Mouse (Mus musculus): ENCODE data around the gene Atf7. TPM values are rescaled to one million over a fixed set of nuclear protein-coding genes. Genes with fewer than 3 reads are reported as not detected.

The Atf7 gene
- total RNA-seq, 1 experiment from 2014 or later, result 74.3 TPM

- ATAC-seq (ENCODE audit: extremely low read depth, insufficient number of reproducible peaks, low FRiP score, poor library complexity, severe bottlenecking), result no peak
Observed at GRCm38 (mm10) chr15:102519211-102520141, 105.8 kb downstream of the Atf7 start.

DNA sequence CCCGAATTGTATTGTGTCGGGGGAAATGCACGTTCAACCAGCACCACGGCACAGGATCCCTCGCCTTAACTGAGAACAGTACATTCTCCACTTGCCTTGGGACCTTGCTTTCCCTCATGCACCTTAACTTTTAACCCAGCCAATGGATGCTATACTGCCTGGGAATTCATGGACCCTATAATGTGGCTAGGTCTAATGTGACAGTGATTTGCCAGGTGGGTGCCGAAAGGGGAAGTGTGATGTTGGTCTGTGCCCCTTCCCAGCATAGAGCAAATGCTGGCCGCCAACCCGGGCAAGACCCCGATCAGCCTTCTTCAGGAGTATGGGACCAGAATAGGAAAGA is 106.4 kb downstream of the Atf7 start:
- ATAC-seq (ENCODE audit: extremely low read depth, insufficient number of reproducible peaks, low FRiP score, poor library complexity, severe bottlenecking), result no peak

GRCm38 (mm10) chr15:102517976-102518858 is 107.0 kb downstream of the Atf7 start, which contains the start of gene Tarbp2:
TSS of gene Tarbp2 (plus strand) at chr15:102518192.
- peak; percentile 85 for ATAC-seq (ENCODE audit: extremely low read depth, insufficient number of reproducible peaks, low FRiP score, poor library complexity, severe bottlenecking)

DNA sequence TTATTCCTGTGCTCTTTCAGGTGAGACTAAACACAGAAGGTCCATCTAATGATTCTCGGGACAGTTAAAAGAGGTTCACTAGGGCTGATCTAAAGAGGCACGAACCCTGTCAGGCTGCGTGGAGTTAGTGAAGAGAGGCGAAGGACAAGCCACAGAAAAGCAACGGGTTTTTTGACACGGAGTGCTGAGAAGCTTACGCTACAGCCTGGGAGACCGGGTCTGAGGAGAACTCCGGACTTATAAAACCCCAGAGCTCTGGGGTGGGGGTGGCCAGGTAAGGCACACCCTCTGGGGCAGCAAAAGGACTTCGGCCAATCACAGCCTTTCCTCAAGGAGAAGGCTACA is 107.7 kb downstream of the Atf7 start:
- no peak for ATAC-seq (ENCODE audit: extremely low read depth, insufficient number of reproducible peaks, low FRiP score, poor library complexity, severe bottlenecking)

- ATAC-seq (ENCODE audit: extremely low read depth, insufficient number of reproducible peaks, low FRiP score, poor library complexity, severe bottlenecking), result no peak
Observed at GRCm38 (mm10) chr15:102516728-102517404, 108.4 kb downstream of the Atf7 start, which contains the start of gene Map3k12. TSS of gene Map3k12 (minus strand) at chr15:102517064.

DNA sequence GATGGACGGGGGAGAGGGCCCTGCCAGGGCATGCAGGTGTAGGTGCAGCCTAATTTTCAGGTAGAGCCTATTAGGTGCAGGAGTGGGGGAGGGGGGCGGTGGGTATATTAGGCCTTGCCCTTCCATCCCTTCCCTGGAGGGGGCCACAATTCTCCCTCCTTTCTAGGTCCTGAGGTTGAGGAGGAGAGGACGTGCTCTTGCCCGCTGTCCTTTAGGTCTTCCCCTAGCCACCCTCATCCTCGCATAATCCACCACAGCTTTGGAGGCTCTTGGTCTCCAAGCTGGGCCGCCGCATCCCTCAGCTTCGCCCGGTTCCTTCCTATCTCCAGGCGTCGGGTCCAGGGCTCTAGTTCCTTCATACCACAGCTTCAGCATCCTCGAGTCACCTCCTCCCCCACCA is 109.0 kb downstream of the Atf7 start:
- no peak for ATAC-seq (ENCODE audit: extremely low read depth, insufficient number of reproducible peaks, low FRiP score, poor library complexity, severe bottlenecking)

- no peak for ATAC-seq (ENCODE audit: extremely low read depth, insufficient number of reproducible peaks, low FRiP score, poor library complexity, severe bottlenecking)
Observed at GRCm38 (mm10) chr15:102515791-102516190, 109.5 kb downstream of the Atf7 start.

DNA sequence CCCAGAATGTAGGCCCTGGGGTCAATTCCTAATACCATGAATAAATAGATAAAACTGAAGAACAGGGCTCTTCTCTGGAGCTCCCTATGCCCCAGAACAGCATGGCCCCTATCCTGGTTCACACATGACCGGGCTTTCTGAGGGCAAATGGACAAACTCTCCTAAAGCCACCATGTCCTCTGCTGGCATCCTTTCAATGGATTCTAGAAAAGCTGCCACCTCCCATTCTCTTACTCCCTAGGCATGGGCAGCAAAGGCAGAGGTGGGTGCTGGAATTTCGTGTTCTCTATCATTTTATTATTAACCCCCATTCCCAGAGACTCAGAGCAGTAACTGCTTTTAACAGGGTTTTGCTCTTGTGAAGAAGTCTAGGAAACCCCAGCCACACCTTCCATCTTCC is 110.0 kb downstream of the Atf7 start:
- no peak for ATAC-seq (ENCODE audit: extremely low read depth, insufficient number of reproducible peaks, low FRiP score, poor library complexity, severe bottlenecking)

- ATAC-seq (ENCODE audit: extremely low read depth, insufficient number of reproducible peaks, low FRiP score, poor library complexity, severe bottlenecking), result no peak
Observed at GRCm38 (mm10) chr15:102513004-102513403, 112.3 kb downstream of the Atf7 start.

DNA sequence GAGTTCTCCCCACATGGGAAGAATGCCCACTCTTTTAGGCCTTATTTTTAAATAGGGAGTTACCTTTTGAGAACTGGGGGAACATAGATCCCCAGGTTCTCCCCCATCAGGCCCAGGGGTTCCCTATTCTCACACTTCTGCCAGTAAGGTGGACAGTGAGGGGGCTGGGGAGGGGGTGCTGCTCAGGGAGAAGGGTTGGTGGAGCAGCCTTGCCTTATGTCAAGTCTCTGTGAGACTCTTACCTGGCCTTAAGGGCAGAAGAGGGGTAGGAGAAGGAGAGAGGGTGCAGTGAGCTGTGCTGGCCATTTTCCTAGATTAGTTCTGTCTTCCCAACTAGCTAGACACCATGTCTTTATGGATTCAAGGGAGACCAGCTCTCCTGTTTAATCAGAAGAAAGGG is 112.8 kb downstream of the Atf7 start:
- ATAC-seq (ENCODE audit: extremely low read depth, insufficient number of reproducible peaks, low FRiP score, poor library complexity, severe bottlenecking), result no peak

GRCm38 (mm10) chr15:102512010-102512409 is 113.3 kb downstream of the Atf7 start:
- ATAC-seq (ENCODE audit: extremely low read depth, insufficient number of reproducible peaks, low FRiP score, poor library complexity, severe bottlenecking), result no peak

DNA sequence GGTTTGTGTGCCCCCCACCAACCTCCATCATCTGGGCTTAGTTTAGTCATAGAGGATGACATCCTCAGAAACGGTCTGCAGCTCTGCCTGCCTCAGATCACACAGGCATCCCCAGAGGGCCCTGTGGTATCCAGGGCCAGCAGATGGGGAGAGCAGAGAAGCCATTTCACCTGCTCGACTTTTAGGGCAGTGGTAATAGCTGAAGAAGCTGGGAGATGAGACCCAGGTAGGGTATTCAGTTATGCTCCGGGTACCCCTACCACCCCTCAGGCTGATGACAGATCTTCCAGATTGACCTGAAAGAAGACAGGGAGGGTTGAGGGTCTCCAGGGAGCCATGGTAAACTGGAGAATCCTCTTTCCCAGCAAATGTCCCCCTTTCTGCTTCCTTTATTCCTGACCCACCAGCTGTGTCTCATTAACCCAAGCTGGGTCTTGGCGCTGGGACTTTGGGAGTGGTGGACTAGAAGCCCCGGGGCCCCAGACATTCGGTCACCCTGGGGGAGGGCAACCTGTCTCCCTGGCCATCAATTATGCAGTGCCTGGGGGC is 113.9 kb downstream of the Atf7 start:
- no peak for ATAC-seq (ENCODE audit: extremely low read depth, insufficient number of reproducible peaks, low FRiP score, poor library complexity, severe bottlenecking)

- ATAC-seq (ENCODE audit: extremely low read depth, insufficient number of reproducible peaks, low FRiP score, poor library complexity, severe bottlenecking), result peak; percentile 75
Observed at GRCm38 (mm10) chr15:102510590-102511284, 114.5 kb downstream of the Atf7 start.

DNA sequence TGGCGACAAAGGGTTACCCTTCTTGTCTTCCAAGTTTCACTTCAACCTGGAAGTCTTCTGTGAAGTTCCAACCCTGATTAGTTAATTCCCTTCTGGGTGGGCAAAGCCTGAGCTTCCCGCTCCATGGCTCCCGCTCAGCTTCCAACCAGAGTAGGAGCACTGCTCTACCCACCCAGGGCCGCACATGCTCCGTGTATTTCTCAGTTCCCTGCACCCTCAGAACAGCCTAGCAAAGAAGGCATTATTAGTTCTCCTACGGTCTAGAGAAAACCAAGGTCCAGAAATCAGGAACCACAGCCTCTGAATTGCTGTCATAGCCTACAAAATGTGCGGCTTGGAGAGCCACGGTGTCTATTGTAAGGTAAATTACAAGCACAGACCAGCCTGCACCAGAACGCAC is 115.2 kb downstream of the Atf7 start:
- ATAC-seq (ENCODE audit: extremely low read depth, insufficient number of reproducible peaks, low FRiP score, poor library complexity, severe bottlenecking), result no peak

DNA sequence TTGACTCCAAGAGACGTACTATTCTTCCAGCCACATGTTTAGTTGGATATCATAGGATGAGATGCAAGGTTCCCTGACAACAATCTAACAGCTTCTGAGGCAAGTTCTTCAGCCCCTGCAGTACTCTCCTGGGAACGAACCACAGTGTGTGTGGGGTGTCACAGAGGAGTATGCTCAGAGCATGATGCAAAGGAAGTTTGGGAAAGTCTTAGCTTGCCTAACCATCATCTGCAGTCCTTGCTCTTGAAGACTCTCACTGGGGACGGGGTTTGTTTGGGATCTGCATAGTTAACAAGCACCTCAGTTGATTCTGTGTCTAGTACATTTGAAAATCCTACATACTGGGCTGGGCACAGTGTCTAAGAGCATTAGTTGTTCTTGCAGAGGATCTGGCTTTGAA is 116.9 kb downstream of the Atf7 start:
- no peak for ATAC-seq (ENCODE audit: extremely low read depth, insufficient number of reproducible peaks, low FRiP score, poor library complexity, severe bottlenecking)

GRCm38 (mm10) chr15:102507561-102507960 is 117.7 kb downstream of the Atf7 start:
- no peak for ATAC-seq (ENCODE audit: extremely low read depth, insufficient number of reproducible peaks, low FRiP score, poor library complexity, severe bottlenecking)

GRCm38 (mm10) chr15:102506864-102507263 is 118.4 kb downstream of the Atf7 start:
- ATAC-seq (ENCODE audit: extremely low read depth, insufficient number of reproducible peaks, low FRiP score, poor library complexity, severe bottlenecking), result no peak

DNA sequence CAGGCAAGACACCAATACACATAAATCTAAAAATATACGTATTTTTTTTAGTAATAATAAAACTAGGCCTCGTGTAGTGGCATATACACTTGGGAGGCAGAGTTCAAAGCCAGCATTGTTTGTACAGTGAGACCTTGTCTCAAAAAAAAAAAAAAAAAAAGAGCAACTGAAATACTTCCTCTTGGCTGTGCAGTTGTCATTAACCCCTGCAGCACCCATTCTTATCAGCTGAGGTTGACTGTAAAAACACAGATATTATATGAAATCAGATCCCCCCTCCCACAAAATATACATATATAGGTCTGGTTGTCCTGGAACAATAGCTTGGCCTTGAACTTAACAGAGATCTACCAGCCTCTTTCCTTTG is 118.8 kb downstream of the Atf7 start:
- no peak for ATAC-seq (ENCODE audit: extremely low read depth, insufficient number of reproducible peaks, low FRiP score, poor library complexity, severe bottlenecking)
